Mouse (Mus musculus): ENCODE measurements at regions not wholly inside any gene's neighbourhood (a gene's known extent, or its start where the extent isn't known, plus 50 kb on each side); places are given as distances from the start of the nearest gene placed in this dataset.

DNA sequence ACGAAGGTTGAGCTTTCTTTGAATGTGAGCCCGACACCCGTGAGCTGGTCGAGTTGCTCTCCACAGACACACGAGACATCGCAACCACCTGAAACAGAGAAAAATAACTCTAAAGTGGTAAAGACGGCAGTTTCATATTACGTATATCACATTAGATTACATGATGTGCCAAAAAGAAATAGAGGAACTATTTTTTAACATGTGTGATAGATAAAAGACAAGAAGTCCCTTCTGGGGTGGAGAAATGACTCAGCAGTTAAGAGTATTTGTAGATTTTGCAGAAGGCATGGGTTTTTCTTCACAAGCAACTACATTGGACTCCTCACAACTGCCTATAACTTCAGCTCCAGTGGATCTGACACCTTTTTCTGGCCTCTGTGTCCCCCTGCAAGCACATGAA, 222.2 kb upstream of the Sox2 start:
- Histone ChIP-seq H3K36me3 (replicated peaks; ENCODE audit: control insufficient read depth, insufficient read depth, low read depth, low read length) (no peaks in the 10 kb centered on the region), H3K27me3 (ENCODE audit: control insufficient read depth, insufficient read depth, low read length) (no peaks in the 10 kb centered on the region), H3K9me3 (replicated peaks; ENCODE audit: control insufficient read depth, low read length) (no peaks in the 10 kb centered on the region), H3K4me1 (ENCODE audit: control insufficient read depth, insufficient read depth, low read length) (no peaks in the 10 kb centered on the region), H3K4me2 (ENCODE audit: low read depth, low read length) (no peak overlapping the region), H3K4me3 (ENCODE audit: low read depth, low read length) (no peak overlapping the region), H3K27ac (replicated peaks; ENCODE audit: low read depth, low read length) (no peak overlapping the region), H3K9ac (replicated peaks; ENCODE audit: low read length) (no peak overlapping the region)
- 88% methylated on average over 8 of the region's 8 CpGs for WGBS
- ATAC-seq (replicated peaks; ENCODE audit: insufficient number of reproducible peaks, low FRiP score, low TSS enrichment, low read depth) = no peak
- DNase-seq (ENCODE audit: low spot score) = no peak

DNA sequence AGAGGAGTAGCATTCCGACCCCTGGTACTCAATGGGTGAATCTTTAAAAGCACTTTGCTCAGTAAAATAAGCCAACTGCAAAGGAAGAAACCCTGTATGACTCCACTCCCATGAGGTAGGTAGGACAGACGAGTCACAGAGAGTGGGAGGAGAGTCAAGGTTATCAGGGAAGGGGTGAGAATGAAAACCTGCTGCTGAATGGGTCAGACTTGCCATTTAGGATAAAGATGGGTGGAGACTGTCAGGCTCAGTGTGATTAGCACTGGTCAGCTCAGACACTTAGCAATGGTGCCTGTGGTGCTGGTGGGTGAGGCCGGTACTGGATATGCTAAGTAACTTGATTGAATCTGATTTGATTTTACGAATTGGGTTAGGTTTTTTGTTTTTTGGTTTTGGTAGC, 222.7 kb upstream of the Sox2 start:
- Histone ChIP-seq H3K36me3 (replicated peaks; ENCODE audit: control insufficient read depth, insufficient read depth, low read depth, low read length) (no peaks in the 10 kb centered on the region), H3K4me2 (ENCODE audit: low read depth, low read length) (no peak overlapping the region), H3K4me1 (ENCODE audit: control insufficient read depth, insufficient read depth, low read length) (no peaks in the 10 kb centered on the region), H3K9me3 (replicated peaks; ENCODE audit: control insufficient read depth, low read length) (no peaks in the 10 kb centered on the region), H3K27me3 (ENCODE audit: control insufficient read depth, insufficient read depth, low read length) (no peaks in the 10 kb centered on the region), H3K27ac (replicated peaks; ENCODE audit: low read depth, low read length) (no peak overlapping the region), H3K4me3 (ENCODE audit: low read depth, low read length) (no peak overlapping the region), H3K9ac (replicated peaks; ENCODE audit: low read length) (no peak overlapping the region)
- ATAC-seq (replicated peaks; ENCODE audit: insufficient number of reproducible peaks, low FRiP score, low TSS enrichment, low read depth) (no peak), DNase-seq (ENCODE audit: low spot score) (no peak)
- WGBS = 88% methylated on average over 4 of the region's 4 CpGs

DNA sequence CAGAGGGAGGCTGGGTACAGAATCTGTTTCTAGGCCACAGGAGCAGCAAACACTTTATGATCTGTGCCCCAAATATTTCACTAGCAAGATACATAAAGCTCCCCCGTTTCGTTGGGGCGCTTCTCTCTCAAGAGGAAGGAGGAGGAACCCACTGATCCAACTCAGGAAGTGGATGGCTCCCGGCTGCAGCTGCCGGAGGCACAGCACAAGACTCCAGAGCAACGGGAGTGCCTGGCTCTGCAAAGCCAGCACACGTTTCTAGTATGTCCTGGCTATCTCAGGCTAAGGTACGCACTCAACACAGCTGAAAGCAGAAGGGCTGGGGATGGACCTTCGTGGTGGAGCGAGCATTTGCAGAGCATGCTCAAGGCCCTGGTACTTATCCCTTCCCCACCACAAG, 223.2 kb upstream of the Sox2 start:
- Histone ChIP-seq H3K4me2 (ENCODE audit: low read depth, low read length) (no peak overlapping the region), H3K9me3 (replicated peaks; ENCODE audit: control insufficient read depth, low read length) (no peaks in the 10 kb centered on the region), H3K4me1 (ENCODE audit: control insufficient read depth, insufficient read depth, low read length) (no peaks in the 10 kb centered on the region), H3K27me3 (ENCODE audit: control insufficient read depth, insufficient read depth, low read length) (no peaks in the 10 kb centered on the region), H3K4me3 (ENCODE audit: low read depth, low read length) (no peak overlapping the region), H3K27ac (replicated peaks; ENCODE audit: low read depth, low read length) (no peak overlapping the region), H3K9ac (replicated peaks; ENCODE audit: low read length) (no peak overlapping the region), H3K36me3 (replicated peaks; ENCODE audit: control insufficient read depth, insufficient read depth, low read depth, low read length) (no peaks in the 10 kb centered on the region)
- no peak for DNase-seq (ENCODE audit: low spot score)
- ATAC-seq (replicated peaks; ENCODE audit: insufficient number of reproducible peaks, low FRiP score, low TSS enrichment, low read depth) = no peak
- WGBS = 77% methylated on average over 10 of the region's 10 CpGs

- no peak for ATAC-seq (replicated peaks; ENCODE audit: insufficient number of reproducible peaks, low FRiP score, low TSS enrichment, low read depth)
- DNase-seq (ENCODE audit: low spot score) = no peak
- no peaks in the 10 kb centered on the region for H3K27me3 ChIP-seq (ENCODE audit: control insufficient read depth, insufficient read depth, low read length)
- H3K36me3 ChIP-seq (replicated peaks; ENCODE audit: control insufficient read depth, insufficient read depth, low read depth, low read length) = no peaks in the 10 kb centered on the region
- no peaks in the 10 kb centered on the region for H3K9me3 ChIP-seq (replicated peaks; ENCODE audit: control insufficient read depth, low read length)
- H3K27ac ChIP-seq (replicated peaks; ENCODE audit: low read depth, low read length) = no peak overlapping the region
- no peaks in the 10 kb centered on the region for H3K4me1 ChIP-seq (ENCODE audit: control insufficient read depth, insufficient read depth, low read length)
- H3K4me2 ChIP-seq (ENCODE audit: low read depth, low read length) = no peak overlapping the region
- no peak overlapping the region for H3K4me3 ChIP-seq (ENCODE audit: low read depth, low read length)
- 83% methylated on average over 3 of the region's 3 CpGs for WGBS
- no peak overlapping the region for H3K9ac ChIP-seq (replicated peaks; ENCODE audit: low read length)
Measured at GRCm38 (mm10) chr3:34411915-34412306, 238.3 kb upstream of the Sox2 start.

DNA sequence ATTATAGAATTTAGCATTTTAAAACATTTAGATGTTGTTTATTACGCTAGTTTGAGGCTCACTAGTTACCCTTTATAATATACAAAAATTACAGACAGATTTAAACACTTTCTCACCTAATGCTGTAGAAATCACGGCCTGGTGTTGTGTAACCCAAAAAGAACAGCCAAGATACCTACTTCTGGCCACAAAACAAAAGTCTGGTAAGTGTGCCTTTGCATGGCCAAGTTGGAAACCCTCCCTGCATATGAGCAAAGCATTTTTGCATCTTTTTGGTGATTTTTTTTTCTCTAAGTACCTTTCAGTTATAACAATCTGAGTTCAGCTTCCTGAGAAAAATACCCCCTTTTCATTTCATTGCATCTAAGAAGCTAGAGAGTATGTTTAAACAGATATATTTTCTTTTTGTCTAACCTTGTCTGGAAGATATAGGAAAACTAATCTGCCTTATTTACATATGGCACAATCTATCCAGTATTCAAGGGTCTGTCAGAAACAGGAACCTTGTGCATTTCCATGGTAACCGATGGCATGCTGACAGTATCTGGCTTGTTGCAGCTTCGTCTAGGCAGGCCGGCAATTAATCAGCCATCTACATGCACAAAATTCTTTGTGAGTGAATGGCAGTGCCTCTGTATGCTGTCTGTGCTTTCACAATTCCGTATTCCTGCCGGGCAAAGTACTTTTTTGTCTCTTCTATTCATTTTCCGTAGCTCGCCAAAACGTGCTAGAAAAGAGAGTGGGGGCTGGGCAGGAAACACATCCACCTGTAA, 238.9 kb upstream of the Sox2 start:
- no peak overlapping the region for H3K9ac ChIP-seq (replicated peaks; ENCODE audit: low read length)
- peak; percentile 61 for DNase-seq (ENCODE audit: low spot score)
- 0 out of 2 replicates have a peak, but pooled peaks have one; percentile 39 for ATAC-seq (replicated peaks; ENCODE audit: insufficient number of reproducible peaks, low FRiP score, low TSS enrichment, low read depth)
- 59% methylated on average over 10 of the region's 10 CpGs for WGBS
- no peaks in the 10 kb centered on the region for H3K9me3 ChIP-seq (replicated peaks; ENCODE audit: control insufficient read depth, low read length)
- no peak overlapping the region for H3K27ac ChIP-seq (replicated peaks; ENCODE audit: low read depth, low read length)
- H3K36me3 ChIP-seq (replicated peaks; ENCODE audit: control insufficient read depth, insufficient read depth, low read depth, low read length) = no peaks in the 10 kb centered on the region
- no peak overlapping the region for H3K4me3 ChIP-seq (ENCODE audit: low read depth, low read length)
- no peaks in the 10 kb centered on the region for H3K4me1 ChIP-seq (ENCODE audit: control insufficient read depth, insufficient read depth, low read length)
- H3K4me2 ChIP-seq (ENCODE audit: low read depth, low read length) = no peak overlapping the region
- H3K27me3 ChIP-seq (ENCODE audit: control insufficient read depth, insufficient read depth, low read length) = no peaks in the 10 kb centered on the region

GRCm38 (mm10) chr3:34403586-34403985, 246.6 kb upstream of the Sox2 start:
- no peaks in the 10 kb centered on the region for H3K27me3 ChIP-seq (ENCODE audit: control insufficient read depth, insufficient read depth, low read length)
- no peaks in the 10 kb centered on the region for H3K9me3 ChIP-seq (replicated peaks; ENCODE audit: control insufficient read depth, low read length)
- 87% methylated on average over 2 of the region's 2 CpGs for WGBS
- no peak overlapping the region for H3K9ac ChIP-seq (replicated peaks; ENCODE audit: low read length)
- H3K4me1 ChIP-seq (ENCODE audit: control insufficient read depth, insufficient read depth, low read length) = no peaks in the 10 kb centered on the region
- no peak overlapping the region for H3K4me3 ChIP-seq (ENCODE audit: low read depth, low read length)
- DNase-seq (ENCODE audit: low spot score) (no peak), ATAC-seq (replicated peaks; ENCODE audit: insufficient number of reproducible peaks, low FRiP score, low TSS enrichment, low read depth) (no peak)
- H3K27ac ChIP-seq (replicated peaks; ENCODE audit: low read depth, low read length) = no peak overlapping the region
- no peak overlapping the region for H3K4me2 ChIP-seq (ENCODE audit: low read depth, low read length)
- H3K36me3 ChIP-seq (replicated peaks; ENCODE audit: control insufficient read depth, insufficient read depth, low read depth, low read length) = no peaks in the 10 kb centered on the region

- Histone ChIP-seq H3K4me2 (ENCODE audit: low read depth, low read length) (no peak overlapping the region), H3K4me1 (ENCODE audit: control insufficient read depth, insufficient read depth, low read length) (no peaks in the 10 kb centered on the region), H3K36me3 (replicated peaks; ENCODE audit: control insufficient read depth, insufficient read depth, low read depth, low read length) (no peaks in the 10 kb centered on the region), H3K9me3 (replicated peaks; ENCODE audit: control insufficient read depth, low read length) (no peaks in the 10 kb centered on the region), H3K4me3 (ENCODE audit: low read depth, low read length) (no peak overlapping the region), H3K27ac (replicated peaks; ENCODE audit: low read depth, low read length) (no peak overlapping the region), H3K27me3 (ENCODE audit: control insufficient read depth, insufficient read depth, low read length) (no peaks in the 10 kb centered on the region), H3K9ac (replicated peaks; ENCODE audit: low read length) (no peak overlapping the region)
- no peak for DNase-seq (ENCODE audit: low spot score)
- 89% methylated on average over 2 of the region's 2 CpGs for WGBS
- ATAC-seq (replicated peaks; ENCODE audit: insufficient number of reproducible peaks, low FRiP score, low TSS enrichment, low read depth) = no peak
Measured at GRCm38 (mm10) chr3:34391275-34391674, 258.9 kb upstream of the Sox2 start.

DNA sequence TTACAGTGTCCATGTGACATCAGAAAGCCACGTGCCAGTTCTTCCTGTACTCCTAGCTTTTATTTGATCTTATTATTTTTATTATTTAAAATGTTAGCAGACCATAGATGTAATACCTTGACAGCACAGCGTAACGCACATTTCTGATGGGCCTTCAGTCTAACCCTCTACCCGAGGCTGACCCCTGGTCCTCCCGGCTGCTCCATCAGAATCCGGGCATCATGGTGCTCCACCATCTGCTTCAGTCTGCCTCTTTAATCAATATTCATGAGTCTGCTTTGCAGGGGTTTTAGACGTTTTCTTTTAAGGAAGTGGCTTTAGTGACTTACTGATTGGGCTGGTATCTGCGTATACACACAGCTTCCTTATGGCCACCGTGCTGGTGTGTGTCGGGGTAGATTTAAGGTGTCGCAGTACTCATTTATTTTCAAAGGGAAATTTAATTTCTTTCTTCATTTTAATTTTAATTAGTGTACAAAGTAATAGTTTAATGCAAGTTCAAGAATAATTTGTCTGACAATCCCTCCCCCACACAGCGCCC, 265.2 kb upstream of the Sox2 start:
- H3K36me3 ChIP-seq (replicated peaks; ENCODE audit: control insufficient read depth, insufficient read depth, low read depth, low read length) = no peaks in the 10 kb centered on the region
- H3K4me3 ChIP-seq (ENCODE audit: low read depth, low read length) = no peak overlapping the region
- no peak for ATAC-seq (replicated peaks; ENCODE audit: insufficient number of reproducible peaks, low FRiP score, low TSS enrichment, low read depth)
- no peak for DNase-seq (ENCODE audit: low spot score)
- H3K27me3 ChIP-seq (ENCODE audit: control insufficient read depth, insufficient read depth, low read length) = no peaks in the 10 kb centered on the region
- WGBS = 81% methylated on average over 12 of the region's 12 CpGs
- no peak overlapping the region for H3K9ac ChIP-seq (replicated peaks; ENCODE audit: low read length)
- no peak overlapping the region for H3K4me2 ChIP-seq (ENCODE audit: low read depth, low read length)
- H3K4me1 ChIP-seq (ENCODE audit: control insufficient read depth, insufficient read depth, low read length) = no peaks in the 10 kb centered on the region
- no peaks in the 10 kb centered on the region for H3K9me3 ChIP-seq (replicated peaks; ENCODE audit: control insufficient read depth, low read length)
- no peak overlapping the region for H3K27ac ChIP-seq (replicated peaks; ENCODE audit: low read depth, low read length)
